Mouse (Mus musculus): ENCODE measurements around the gene Gm37240.

- TF ChIP-seq CTCF (IDR thresholded peaks at IDR 0.05; ENCODE audit: low read depth, low read length): no peak
- TF ChIP-seq POLR2A (IDR thresholded peaks at IDR 0.05; ENCODE audit: borderline replicate concordance, low read depth, low read length): no peak
Measured at GRCm38 (mm10) chr3:85310401-85310989, 576.8 kb downstream of the Gm37240 start.

Measured in bone marrow macrophage, adult 2 months (primary cell).